Mouse (Mus musculus) heart, postnatal 0 days (tissue): ENCODE data around the gene St13. TPM values are rescaled to one million over a fixed set of nuclear protein-coding genes. Genes with fewer than 3 reads are reported as not detected.
A peak's percentile ranks its signal among the peaks of the same experiment; 100 is the strongest.

Experiments used
- ATAC-seq: fragments of 200-750 bp; cut with Nextera tagmentation; 2 replicates; pipeline ENCODE4 v1.8.0; 2017; ENCODE audit warnings: low read depth, moderate number of reproducible peaks, moderate library complexity; ENCODE audit not compliant: insufficient read depth
- DNase-seq: peaks from one replicate; pipeline ENCODE4 v3.0.0-alpha.2; 2016; ENCODE audit warnings: low spot score
- H3K27ac ChIP-seq: fragments of 300-500 bp; sonication (generic); 2 replicates; pipeline ENCODE4 v1.5.1; 2014; ENCODE audit warnings: low read depth, mild to moderate bottlenecking
- H3K27me3 ChIP-seq: fragments of 300-500 bp; sonication (generic); 2 replicates; pipeline ENCODE4 v1.6.1; 2014; ENCODE audit warnings: low read length, mixed read lengths; ENCODE audit not compliant: control insufficient read depth, insufficient read depth
- H3K36me3 ChIP-seq: fragments of 300-500 bp; sonication (generic); replicated peaks from 2 replicates; pipeline ENCODE4 v1.6.1; 2014; ENCODE audit warnings: low read length, mixed read lengths; ENCODE audit not compliant: control insufficient read depth, insufficient read depth
- H3K4me1 ChIP-seq: fragments of 300-500 bp; sonication (generic); 2 replicates; pipeline ENCODE4 v1.6.1; 2014; ENCODE audit warnings: antibody characterized with exemption; ENCODE audit not compliant: control insufficient read depth, insufficient read depth
- H3K4me2 ChIP-seq: fragments of 300-500 bp; sonication (generic); 2 replicates; pipeline ENCODE4 v1.6.1; 2014; ENCODE audit warnings: low read depth, mild to moderate bottlenecking, low read length, moderate library complexity
- H3K4me3 ChIP-seq: fragments of 300-500 bp; sonication (generic); 2 replicates; pipeline ENCODE4 v1.5.1; 2014; ENCODE audit warnings: low read depth, low read length
- H3K9ac ChIP-seq: fragments of 300-500 bp; sonication (generic); replicated peaks from 2 replicates; pipeline ENCODE4 v1.6.1; 2014; ENCODE audit warnings: low read depth, low read length, mixed read lengths
- H3K9me3 ChIP-seq: fragments of 300-500 bp; sonication (generic); replicated peaks from 2 replicates; pipeline ENCODE4 v1.6.1; 2016; ENCODE audit warnings: low read length; ENCODE audit not compliant: control insufficient read depth
- CTCF ChIP-seq: IDR thresholded peaks from 2 replicates; pipeline ENCODE4 v1.5.1; 2016; ENCODE audit warnings: antibody characterized with exemption, control low read depth, low read depth
- EP300 ChIP-seq: IDR thresholded peaks from 2 replicates; pipeline ENCODE4 v1.6.1; 2016; ENCODE audit warnings: antibody characterized with exemption, low read depth
- WGBS: fragments of 180-500 bp; shearing (Covaris S2); extraction: QIAGEN DNeasy Blood & Tissue Kit; methylation state at CpG from one replicate; pipeline ENCODE4 v1.1.7; 2014; 5-methylcytosine and 5-hydroxymethylcytosine counted together
- polyA plus RNA-seq: library from polyadenylated mRNA; unstranded; fragments of >200 nt; fragmentation: Nextera tagmentation; extraction: Ambion mirVana; gene quantifications from 2 replicates; pipeline ENCODE4 v1.2.1, GENCODE M21; 2015
- total RNA-seq: library from RNA; depleted of rRNA; stranded (reverse); fragments of >200 nt; gene quantifications from 2 replicates; pipeline ENCODE4 v1.2.3, GENCODE M21; 2014; ENCODE audit warnings: low replicate concordance

St13 gene
- total and polyA plus RNA-seq, 2 experiments from 2014 or later, result 52.8 to 85.4 TPM

DNA sequence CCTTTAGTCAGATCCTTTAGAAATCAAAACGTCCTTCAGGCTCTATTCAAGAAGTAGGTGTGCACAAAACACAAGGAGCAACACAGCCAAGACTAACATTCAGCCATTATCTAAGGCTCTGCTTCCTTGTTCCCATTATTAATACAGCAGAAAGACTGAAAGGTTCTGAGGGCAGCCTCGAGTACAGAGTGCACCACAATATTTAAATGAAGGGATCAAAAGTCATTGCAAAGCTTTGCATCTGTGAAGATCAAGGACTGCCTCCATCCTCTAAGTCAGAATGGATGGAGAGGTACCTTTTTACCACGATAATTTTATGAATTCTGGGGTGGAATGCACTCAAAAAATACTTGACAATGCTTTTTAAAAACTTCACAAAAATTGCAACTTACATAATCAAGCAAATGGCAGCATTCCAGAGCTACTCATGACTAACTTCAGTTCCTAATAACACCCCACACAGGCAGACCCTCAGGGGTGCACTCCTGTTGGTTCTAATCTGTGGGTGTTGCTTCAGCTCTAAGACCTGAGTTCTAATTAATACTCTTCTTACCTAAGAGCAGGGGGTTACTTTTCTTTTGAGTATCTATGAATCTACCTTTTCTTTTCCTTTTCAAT lies 69.0 kb downstream of the St13 start:
- Histone ChIP-seq H3K27ac (no peak overlapping the region), H3K27me3 (no peaks in the 10 kb centered on the region), H3K4me3 (no peak overlapping the region), H3K9me3 (no peaks in the 10 kb centered on the region), H3K9ac (no peak overlapping the region), H3K4me1 (no peaks in the 10 kb centered on the region), H3K36me3 (peaks cover 62% of the 10 kb centered on the region), H3K4me2 (no peak overlapping the region)
- ATAC-seq, result no peak
- no peak for DNase-seq
- no peak for TF ChIP-seq CTCF
- no peak for TF ChIP-seq EP300
- 53% methylated on average over 3 of the region's 3 CpGs for WGBS

DNA sequence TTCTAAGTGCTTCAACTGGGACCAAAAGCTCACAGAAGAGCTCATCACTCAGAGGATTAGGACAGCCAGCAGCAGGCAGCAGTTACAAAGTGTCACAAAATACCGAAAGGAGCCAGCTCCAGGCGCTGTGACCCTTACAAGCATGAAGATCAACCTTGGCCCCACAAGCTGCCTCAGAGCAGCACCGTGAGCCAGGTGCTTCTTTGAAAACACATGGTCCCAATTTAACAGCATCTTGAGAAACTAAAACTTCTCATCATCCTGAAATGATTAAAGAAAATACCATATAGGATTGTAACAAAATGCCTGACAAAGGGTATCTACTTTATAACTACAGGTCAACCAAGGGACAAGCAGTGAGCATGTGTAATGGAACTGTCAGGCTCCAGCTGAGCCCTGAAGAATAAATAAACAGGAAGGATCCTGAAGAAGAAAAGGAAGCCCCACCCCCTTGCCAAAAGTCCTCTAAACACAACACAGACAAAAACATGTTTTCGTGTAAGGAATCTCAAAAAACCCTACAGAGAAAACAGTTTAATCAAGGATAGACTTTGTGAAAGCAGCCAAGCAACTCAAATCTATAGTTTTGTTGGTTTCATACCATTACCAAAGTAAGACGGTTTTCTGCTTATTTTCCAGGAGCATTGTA lies 70.0 kb downstream of the St13 start:
- ATAC-seq (no peak), DNase-seq (peak; percentile 14)
- no peak overlapping the region for H3K27ac ChIP-seq
- no peak overlapping the region for H3K4me3 ChIP-seq
- WGBS, result 50% methylated on average over 5 of the region's 5 CpGs
- no peaks in the 10 kb centered on the region for H3K9me3 ChIP-seq
- TF ChIP-seq EP300 (no peak), CTCF (no peak)
- H3K4me1 ChIP-seq, result no peaks in the 10 kb centered on the region
- H3K36me3 ChIP-seq, result peaks cover 60% of the 10 kb centered on the region
- H3K27me3 ChIP-seq, result no peaks in the 10 kb centered on the region
- no peak overlapping the region for H3K9ac ChIP-seq
- no peak overlapping the region for H3K4me2 ChIP-seq

DNA sequence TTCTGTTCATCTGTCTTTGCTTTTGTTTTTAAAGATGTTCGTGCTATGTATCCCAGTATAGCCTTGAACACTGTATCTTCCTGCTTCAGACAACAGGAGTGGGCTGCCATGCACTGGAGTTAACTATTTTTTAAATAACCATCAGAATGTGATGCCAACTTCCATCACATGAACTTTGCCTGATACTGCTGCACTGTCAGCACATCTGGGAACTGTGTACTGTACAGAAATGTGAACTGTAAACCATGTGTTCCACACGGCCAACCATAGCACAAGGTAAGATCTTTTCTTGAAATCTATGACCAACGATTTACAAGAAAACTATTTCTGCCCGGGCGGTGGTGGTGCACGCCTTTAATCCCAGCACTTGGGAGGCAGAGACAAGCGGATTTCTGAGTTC lies 72.4 kb downstream of the St13 start:
- ATAC-seq (no peak), DNase-seq (no peak)
- Histone ChIP-seq H3K4me1 (no peaks in the 10 kb centered on the region), H3K9ac (no peak overlapping the region), H3K27me3 (no peaks in the 10 kb centered on the region), H3K36me3 (peaks cover 61% of the 10 kb centered on the region), H3K27ac (no peak overlapping the region), H3K4me2 (no peak overlapping the region), H3K4me3 (no peak overlapping the region), H3K9me3 (no peaks in the 10 kb centered on the region)
- no peak for TF ChIP-seq CTCF
- TF ChIP-seq EP300, result no peak
- 92% methylated on average over 7 of the region's 7 CpGs for WGBS

- Histone ChIP-seq H3K36me3 (peaks cover 77% of the 10 kb centered on the region), H3K4me1 (no peaks in the 10 kb centered on the region), H3K9me3 (no peaks in the 10 kb centered on the region), H3K27me3 (no peaks in the 10 kb centered on the region), H3K9ac (no peak overlapping the region), H3K4me3 (no peak overlapping the region), H3K4me2 (no peak overlapping the region), H3K27ac (peak overlapping the region; percentile 20; the same call in 1 of the 2 replicates)
- DNase-seq, result no peak
- WGBS, result 53% methylated on average over 4 of the region's 4 CpGs
- ATAC-seq, result no peak
- TF ChIP-seq EP300, result no peak
- TF ChIP-seq CTCF, result no peak
Measured at GRCm38 (mm10) chr15:81324979-81325378, 74.9 kb downstream of the St13 start.

DNA sequence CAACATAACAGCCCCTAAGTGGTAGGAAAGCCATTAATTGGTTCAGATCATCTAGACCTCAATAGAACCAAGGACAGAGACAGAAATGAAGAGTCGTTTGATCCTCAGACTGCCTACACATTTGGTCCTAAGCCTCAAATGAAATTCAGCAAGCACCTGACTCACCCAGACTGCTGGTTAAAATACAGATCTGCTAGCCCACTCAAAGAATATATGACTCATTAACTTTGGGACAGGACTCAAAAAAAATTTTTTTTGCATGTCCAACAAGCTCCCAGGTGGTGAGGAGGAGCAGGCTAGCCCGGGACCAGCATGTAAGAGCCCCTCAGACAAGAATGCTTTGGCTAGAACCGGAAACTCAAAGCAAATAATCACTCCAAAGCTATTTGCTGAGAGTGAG lies 79.7 kb downstream of the St13 start:
- no peak overlapping the region for H3K27ac ChIP-seq
- no peak overlapping the region for H3K4me3 ChIP-seq
- H3K9me3 ChIP-seq, result no peaks in the 10 kb centered on the region
- no peak for ATAC-seq
- no peaks in the 10 kb centered on the region for H3K4me1 ChIP-seq
- H3K27me3 ChIP-seq, result no peaks in the 10 kb centered on the region
- 94% methylated on average over 3 of the region's 3 CpGs for WGBS
- no peak overlapping the region for H3K4me2 ChIP-seq
- H3K9ac ChIP-seq, result no peak overlapping the region
- no peak for DNase-seq
- no peak for TF ChIP-seq CTCF
- TF ChIP-seq EP300, result no peak
- H3K36me3 ChIP-seq, result peaks cover 73% of the 10 kb centered on the region

DNA sequence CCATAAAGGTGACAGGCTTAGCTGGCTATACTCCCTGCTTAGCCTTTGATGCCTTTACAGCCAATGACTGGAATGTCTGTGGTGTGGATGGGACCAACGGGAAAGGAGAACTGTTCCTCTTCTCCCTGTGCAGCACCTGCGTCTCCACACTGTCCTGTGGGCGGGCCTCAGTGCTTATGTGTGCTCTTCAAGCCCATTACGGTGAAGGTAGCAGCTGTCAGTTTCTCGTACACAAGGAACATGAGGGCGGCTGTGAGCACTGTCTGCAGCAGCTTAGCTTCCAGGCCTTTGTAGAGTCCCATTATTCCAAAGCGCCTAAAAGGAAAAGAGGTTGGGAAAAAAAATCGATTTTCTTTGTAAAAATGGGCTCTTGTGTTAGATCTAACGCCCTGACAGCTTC lies 80.4 kb downstream of the St13 start:
- Histone ChIP-seq H3K27me3 (no peaks in the 10 kb centered on the region), H3K4me2 (no peak overlapping the region), H3K27ac (no peak overlapping the region), H3K4me1 (no peaks in the 10 kb centered on the region), H3K9ac (no peak overlapping the region), H3K9me3 (no peaks in the 10 kb centered on the region), H3K36me3 (peaks cover 69% of the 10 kb centered on the region), H3K4me3 (no peak overlapping the region)
- ATAC-seq (no peak), DNase-seq (no peak)
- TF ChIP-seq CTCF (no peak), EP300 (no peak)
- 94% methylated on average over 9 of the region's 9 CpGs for WGBS
